Mouse (Mus musculus): ENCODE data around the gene Tescl. TPM values are rescaled to one million over a fixed set of nuclear protein-coding genes. Genes with fewer than 3 reads are reported as not detected.

Gene Tescl
- polyA plus RNA-seq, 1 experiment from 2014 or later = 0.15 TPM

DNA sequence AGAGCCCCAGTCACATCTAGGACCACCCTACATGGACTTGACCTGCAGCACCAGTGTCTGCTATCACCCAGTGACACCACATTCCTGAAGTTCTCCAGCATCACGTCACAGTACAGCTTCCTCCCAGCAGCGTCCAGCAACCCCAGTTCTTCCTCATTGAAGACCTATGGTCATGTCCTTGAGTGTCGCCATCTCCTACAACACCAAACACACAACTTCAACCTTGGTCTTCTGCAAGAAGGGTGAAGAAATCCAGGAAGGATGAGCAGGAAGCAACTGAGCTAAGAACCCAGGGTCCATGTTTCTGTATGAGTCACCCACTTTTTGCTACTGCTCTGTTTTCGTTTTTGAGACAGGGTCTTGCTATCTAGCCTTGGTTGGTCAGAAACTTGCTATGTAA is 11.1 kb downstream of the Tescl start:
- Histone ChIP-seq H3K4me2 (ENCODE audit: low read depth, low read length) (no peak overlapping the region), H3K9ac (ENCODE audit: low read length) (no peak overlapping the region), H3K4me1 (ENCODE audit: control insufficient read depth, insufficient read depth, low read length) (peaks cover 2% of the 10 kb centered on the region; the same call in 1 of the 2 replicates), H3K27me3 (ENCODE audit: control insufficient read depth, insufficient read depth, low read length) (no peaks in the 10 kb centered on the region), H3K27ac (ENCODE audit: low read length) (no peak overlapping the region), H3K36me3 (ENCODE audit: control insufficient read depth, insufficient read depth, low read length) (no peaks in the 10 kb centered on the region), H3K4me3 (replicated peaks; ENCODE audit: low read length) (no peak overlapping the region), H3K9me3 (replicated peaks; ENCODE audit: control insufficient read depth, low read length) (peaks cover 10% of the 10 kb centered on the region; the same call in 1 of the 2 replicates)
- 74% methylated on average over 4 of the region's 4 CpGs for WGBS
- ATAC-seq (ENCODE audit: insufficient read depth, low FRiP score) = no peak

DNA sequence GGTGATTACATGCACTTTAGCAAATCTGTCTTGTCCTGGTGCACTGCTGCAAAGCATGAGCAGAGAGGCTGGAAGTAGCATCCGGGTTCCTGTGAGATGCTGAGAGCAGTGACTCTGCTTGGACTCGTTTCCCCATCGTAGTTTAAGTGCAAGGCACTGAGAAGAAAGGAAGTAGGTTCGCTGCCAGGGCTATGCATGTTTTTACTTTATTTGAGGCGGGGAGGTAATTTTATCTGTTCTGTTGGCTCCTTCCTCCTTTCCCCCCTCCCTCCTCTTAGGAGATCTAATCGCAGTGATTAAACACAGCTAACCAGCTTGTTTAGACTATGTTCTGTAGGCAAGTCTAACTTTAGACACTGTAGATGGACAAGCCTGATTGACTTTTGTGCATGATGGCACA is 14.8 kb downstream of the Tescl start:
- no peak for ATAC-seq (ENCODE audit: insufficient read depth, low FRiP score)

GRCm38 (mm10) chr7:24316567-24317092 is 17.1 kb downstream of the Tescl start, which contains the start of gene Zfp94:
TSS of gene Zfp94 (minus strand) at chr7:24316666.
- H3K27me3 ChIP-seq (ENCODE audit: control insufficient read depth, insufficient read depth, low read length) = no peaks in the 10 kb centered on the region
- H3K9me3 ChIP-seq (replicated peaks; ENCODE audit: control insufficient read depth, low read length) = no peaks in the 10 kb centered on the region
- H3K4me1 ChIP-seq (ENCODE audit: control insufficient read depth, insufficient read depth, low read length) = peaks cover 4% of the 10 kb centered on the region; the same call in 1 of the 2 replicates
- no peaks in the 10 kb centered on the region for H3K36me3 ChIP-seq (ENCODE audit: control insufficient read depth, insufficient read depth, low read length)
- H3K9ac ChIP-seq (ENCODE audit: low read length) = peak within 1 kb of the TSS; percentile 84
- WGBS = under 1% methylated on average over 33 of the region's 33 CpGs
- peak within 1 kb of the TSS; percentile 82 for H3K4me2 ChIP-seq (ENCODE audit: low read depth, low read length)
- H3K4me3 ChIP-seq (replicated peaks; ENCODE audit: low read length) = peak within 1 kb of the TSS; percentile 74
- peak; percentile 95 for ATAC-seq (ENCODE audit: insufficient read depth, low FRiP score)
- H3K27ac ChIP-seq (ENCODE audit: low read length) = peak within 1 kb of the TSS; percentile 88

More for the DNA sequence above, 14.8 kb downstream of the Tescl start:
- Histone ChIP-seq H3K27ac (ENCODE audit: low read length) (no peak overlapping the region), H3K27me3 (ENCODE audit: control insufficient read depth, insufficient read depth, low read length) (no peaks in the 10 kb centered on the region), H3K4me3 (replicated peaks; ENCODE audit: low read length) (no peak overlapping the region), H3K9me3 (replicated peaks; ENCODE audit: control insufficient read depth, low read length) (peaks cover 2% of the 10 kb centered on the region; the same call in 1 of the 2 replicates), H3K36me3 (ENCODE audit: control insufficient read depth, insufficient read depth, low read length) (no peaks in the 10 kb centered on the region), H3K9ac (ENCODE audit: low read length) (no peak overlapping the region), H3K4me1 (ENCODE audit: control insufficient read depth, insufficient read depth, low read length) (peaks cover 4% of the 10 kb centered on the region; the same call in 1 of the 2 replicates), H3K4me2 (ENCODE audit: low read depth, low read length) (no peak overlapping the region)
- WGBS = 50% methylated on average over 6 of the region's 6 CpGs

DNA sequence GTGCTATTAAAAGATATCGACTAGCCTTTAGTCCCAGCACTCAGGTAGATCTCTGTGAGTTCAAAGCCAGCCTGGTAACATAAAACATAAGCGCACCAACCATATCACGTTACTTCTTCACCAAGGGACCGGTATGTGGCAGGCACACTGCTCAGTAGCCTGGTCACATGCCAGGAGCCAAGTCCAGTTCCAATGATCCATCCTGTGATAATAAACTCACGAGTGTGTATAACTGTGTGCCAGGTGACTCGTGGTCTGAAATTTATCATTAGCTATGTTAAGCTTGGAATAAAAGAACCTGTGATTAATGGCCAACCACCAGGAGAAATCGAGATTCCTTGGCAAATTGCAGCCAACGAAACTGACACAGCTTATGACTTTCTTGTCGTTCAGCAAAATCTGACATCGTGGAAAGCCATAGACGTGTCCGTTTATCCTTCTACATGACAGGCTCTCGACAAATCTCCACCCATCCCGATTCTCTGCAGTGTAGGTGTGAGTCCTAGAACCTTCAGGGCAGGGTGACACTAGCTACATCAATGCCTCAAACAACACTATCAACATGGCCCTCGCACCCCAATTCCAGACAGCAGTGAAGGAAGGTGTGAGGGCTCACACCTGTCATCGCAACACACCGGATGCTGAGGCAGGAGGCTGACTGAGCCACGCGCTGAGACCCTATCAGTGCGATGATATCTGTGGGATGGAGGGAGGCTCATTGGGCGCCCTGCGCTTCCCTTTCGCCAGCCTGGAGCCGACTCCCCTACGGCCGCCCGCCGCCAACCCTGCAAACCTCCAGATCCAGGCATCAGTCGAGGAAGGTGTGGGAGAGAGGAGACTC is 17.8 kb downstream of the Tescl start:
- Histone ChIP-seq H3K27me3 (ENCODE audit: control insufficient read depth, insufficient read depth, low read length) (no peaks in the 10 kb centered on the region), H3K9ac (ENCODE audit: low read length) (peak overlapping the region; percentile 84), H3K9me3 (replicated peaks; ENCODE audit: control insufficient read depth, low read length) (no peaks in the 10 kb centered on the region), H3K4me3 (replicated peaks; ENCODE audit: low read length) (peak overlapping the region; percentile 74), H3K4me2 (ENCODE audit: low read depth, low read length) (peak overlapping the region; percentile 82), H3K36me3 (ENCODE audit: control insufficient read depth, insufficient read depth, low read length) (no peaks in the 10 kb centered on the region), H3K27ac (ENCODE audit: low read length) (peak overlapping the region; percentile 67), H3K4me1 (ENCODE audit: control insufficient read depth, insufficient read depth, low read length) (peaks cover 4% of the 10 kb centered on the region; the same call in 1 of the 2 replicates)
- ATAC-seq (ENCODE audit: insufficient read depth, low FRiP score) = no peak; the same call in 1 of the 2 replicates
- WGBS = 22% methylated on average over 29 of the region's 29 CpGs

GRCm38 (mm10) chr7:24300771-24301282 is 32.9 kb downstream of the Tescl start, which contains the start of gene Zfp61:
TSS of gene Zfp61 (minus strand) at chr7:24301232.
- ATAC-seq (ENCODE audit: insufficient read depth, low FRiP score) = peak; percentile 83
- H3K9me3 ChIP-seq (replicated peaks; ENCODE audit: control insufficient read depth, low read length) = no peaks in the 10 kb centered on the region
- 0 out of 2 replicates have a peak, but pooled peaks cover 8% of the 10 kb centered on the region for H3K4me1 ChIP-seq (ENCODE audit: control insufficient read depth, insufficient read depth, low read length)
- H3K27ac ChIP-seq (ENCODE audit: low read length) = peak within 1 kb of the TSS; percentile 69; the same call in 1 of the 2 replicates
- H3K9ac ChIP-seq (ENCODE audit: low read length) = peak within 1 kb of the TSS; percentile 64
- H3K4me2 ChIP-seq (ENCODE audit: low read depth, low read length) = peak within 1 kb of the TSS; percentile 87
- peak within 1 kb of the TSS; percentile 81 for H3K4me3 ChIP-seq (replicated peaks; ENCODE audit: low read length)
- peaks cover 17% of the 10 kb centered on the region for H3K36me3 ChIP-seq (ENCODE audit: control insufficient read depth, insufficient read depth, low read length)
- 3% methylated on average over 13 of the region's 13 CpGs for WGBS
- no peaks in the 10 kb centered on the region for H3K27me3 ChIP-seq (ENCODE audit: control insufficient read depth, insufficient read depth, low read length)

GRCm38 (mm10) chr7:24299823-24300481 is 33.8 kb downstream of the Tescl start:
- 2% methylated on average over 18 of the region's 18 CpGs for WGBS
- Histone ChIP-seq H3K9ac (ENCODE audit: low read length) (peak overlapping the region; percentile 64), H3K4me1 (ENCODE audit: control insufficient read depth, insufficient read depth, low read length) (0 out of 2 replicates have a peak, but pooled peaks cover 8% of the 10 kb centered on the region), H3K9me3 (replicated peaks; ENCODE audit: control insufficient read depth, low read length) (no peaks in the 10 kb centered on the region), H3K4me3 (replicated peaks; ENCODE audit: low read length) (peak overlapping the region; percentile 81), H3K36me3 (ENCODE audit: control insufficient read depth, insufficient read depth, low read length) (peaks cover 24% of the 10 kb centered on the region), H3K27ac (ENCODE audit: low read length) (peak overlapping the region; percentile 69), H3K27me3 (ENCODE audit: control insufficient read depth, insufficient read depth, low read length) (no peaks in the 10 kb centered on the region), H3K4me2 (ENCODE audit: low read depth, low read length) (peak overlapping the region; percentile 87)
- ATAC-seq (ENCODE audit: insufficient read depth, low FRiP score) = 0 out of 2 replicates have a peak, but pooled peaks have one; percentile 10

GRCm38 (mm10) chr7:24298973-24299708 is 34.6 kb downstream of the Tescl start:
- H3K27me3 ChIP-seq (ENCODE audit: control insufficient read depth, insufficient read depth, low read length) = no peaks in the 10 kb centered on the region
- H3K4me1 ChIP-seq (ENCODE audit: control insufficient read depth, insufficient read depth, low read length) = 0 out of 2 replicates have a peak, but pooled peaks cover 8% of the 10 kb centered on the region
- ATAC-seq (ENCODE audit: insufficient read depth, low FRiP score) = peak; percentile 87
- H3K4me2 ChIP-seq (ENCODE audit: low read depth, low read length) = peak overlapping the region; percentile 87
- H3K36me3 ChIP-seq (ENCODE audit: control insufficient read depth, insufficient read depth, low read length) = peaks cover 31% of the 10 kb centered on the region
- no peaks in the 10 kb centered on the region for H3K9me3 ChIP-seq (replicated peaks; ENCODE audit: control insufficient read depth, low read length)
- peak overlapping the region; percentile 94 for H3K27ac ChIP-seq (ENCODE audit: low read length)
- under 1% methylated on average over 46 of the region's 47 CpGs for WGBS
- H3K4me3 ChIP-seq (replicated peaks; ENCODE audit: low read length) = peak overlapping the region; percentile 81
- H3K9ac ChIP-seq (ENCODE audit: low read length) = peak overlapping the region; percentile 88

GRCm38 (mm10) chr7:24298635-24298972 is 35.1 kb downstream of the Tescl start:
- under 1% methylated on average over 12 of the region's 12 CpGs for WGBS
- ATAC-seq (ENCODE audit: insufficient read depth, low FRiP score) = no peak

More at GRCm38 (mm10) chr7:24298635-24298972, 35.1 kb downstream of the Tescl start:
- Histone ChIP-seq H3K9ac (ENCODE audit: low read length) (peak overlapping the region; percentile 88), H3K4me2 (ENCODE audit: low read depth, low read length) (peak overlapping the region; percentile 87), H3K9me3 (replicated peaks; ENCODE audit: control insufficient read depth, low read length) (no peaks in the 10 kb centered on the region), H3K4me1 (ENCODE audit: control insufficient read depth, insufficient read depth, low read length) (0 out of 2 replicates have a peak, but pooled peaks cover 8% of the 10 kb centered on the region), H3K36me3 (ENCODE audit: control insufficient read depth, insufficient read depth, low read length) (peaks cover 33% of the 10 kb centered on the region), H3K27me3 (ENCODE audit: control insufficient read depth, insufficient read depth, low read length) (no peaks in the 10 kb centered on the region), H3K27ac (ENCODE audit: low read length) (peak overlapping the region; percentile 94), H3K4me3 (replicated peaks; ENCODE audit: low read length) (peak overlapping the region; percentile 81)
